Mouse (Mus musculus): Measurements from ENCODE around the gene Cd3e. TPM values are rescaled to one million over a fixed set of nuclear protein-coding genes. Genes with fewer than 3 reads are reported as not detected.

Cd3e gene
- polyA plus RNA-seq, 1 experiment from 2014 or later, result not detected

GRCm38 (mm10) chr9:45008342-45008741 lies 1.1 kb downstream of the Cd3e start:
- Histone ChIP-seq H3K9me3 (ENCODE audit: control insufficient read depth, low read length) (no peaks in the 10 kb centered on the region), H3K9ac (ENCODE audit: low read depth, low read length) (no peak overlapping the region), H3K27me3 (ENCODE audit: control insufficient read depth, insufficient read depth, low read length) (no peaks in the 10 kb centered on the region), H3K4me1 (replicated peaks; ENCODE audit: control insufficient read depth, insufficient read depth, low read length) (no peaks in the 10 kb centered on the region), H3K36me3 (ENCODE audit: control insufficient read depth, insufficient read depth, low read length) (no peaks in the 10 kb centered on the region), H3K27ac (ENCODE audit: low read depth, low read length) (no peak overlapping the region), H3K4me2 (replicated peaks; ENCODE audit: low read depth, low read length) (no peak overlapping the region), H3K4me3 (ENCODE audit: low read depth, low read length) (no peak overlapping the region)
- DNase-seq (ENCODE audit: low spot score) (no peak), ATAC-seq (ENCODE audit: low FRiP score) (no peak)
- WGBS, result 71% methylated on average over 4 of the region's 4 CpGs

GRCm38 (mm10) chr9:45007404-45007803 lies 2.0 kb downstream of the Cd3e start:
- Histone ChIP-seq H3K9me3 (ENCODE audit: control insufficient read depth, low read length) (no peaks in the 10 kb centered on the region), H3K36me3 (ENCODE audit: control insufficient read depth, insufficient read depth, low read length) (no peaks in the 10 kb centered on the region), H3K4me3 (ENCODE audit: low read depth, low read length) (no peak overlapping the region), H3K9ac (ENCODE audit: low read depth, low read length) (no peak overlapping the region), H3K4me2 (replicated peaks; ENCODE audit: low read depth, low read length) (no peak overlapping the region), H3K4me1 (replicated peaks; ENCODE audit: control insufficient read depth, insufficient read depth, low read length) (no peaks in the 10 kb centered on the region), H3K27me3 (ENCODE audit: control insufficient read depth, insufficient read depth, low read length) (no peaks in the 10 kb centered on the region), H3K27ac (ENCODE audit: low read depth, low read length) (no peak overlapping the region)
- ATAC-seq (ENCODE audit: low FRiP score), result no peak
- DNase-seq (ENCODE audit: low spot score), result no peak
- 76% methylated on average over 12 of the region's 12 CpGs for WGBS

- H3K4me2 ChIP-seq (replicated peaks; ENCODE audit: low read depth, low read length), result no peak overlapping the region
- H3K36me3 ChIP-seq (ENCODE audit: control insufficient read depth, insufficient read depth, low read length), result no peaks in the 10 kb centered on the region
- no peak overlapping the region for H3K9ac ChIP-seq (ENCODE audit: low read depth, low read length)
- H3K27me3 ChIP-seq (ENCODE audit: control insufficient read depth, insufficient read depth, low read length), result no peaks in the 10 kb centered on the region
- no peak overlapping the region for H3K4me3 ChIP-seq (ENCODE audit: low read depth, low read length)
- no peaks in the 10 kb centered on the region for H3K4me1 ChIP-seq (replicated peaks; ENCODE audit: control insufficient read depth, insufficient read depth, low read length)
- no peaks in the 10 kb centered on the region for H3K9me3 ChIP-seq (ENCODE audit: control insufficient read depth, low read length)
- DNase-seq (ENCODE audit: low spot score) (no peak), ATAC-seq (ENCODE audit: low FRiP score) (no peak)
- no peak overlapping the region for H3K27ac ChIP-seq (ENCODE audit: low read depth, low read length)
- WGBS, result 76% methylated on average over 3 of the region's 3 CpGs
Observed at GRCm38 (mm10) chr9:45000249-45000648, 9.2 kb downstream of the Cd3e start.

- WGBS, result 75% methylated on average over 5 of the region's 5 CpGs
Observed at GRCm38 (mm10) chr9:44999776-45000175, 9.7 kb downstream of the Cd3e start.

GRCm38 (mm10) chr9:44999171-44999570 lies 10.3 kb downstream of the Cd3e start:
- H3K9me3 ChIP-seq (ENCODE audit: control insufficient read depth, low read length), result no peaks in the 10 kb centered on the region
- 66% methylated on average over 6 of the region's 6 CpGs for WGBS
- H3K4me1 ChIP-seq (replicated peaks; ENCODE audit: control insufficient read depth, insufficient read depth, low read length), result no peaks in the 10 kb centered on the region
- H3K27ac ChIP-seq (ENCODE audit: low read depth, low read length), result no peak overlapping the region
- H3K27me3 ChIP-seq (ENCODE audit: control insufficient read depth, insufficient read depth, low read length), result no peaks in the 10 kb centered on the region
- no peak overlapping the region for H3K9ac ChIP-seq (ENCODE audit: low read depth, low read length)
- no peak overlapping the region for H3K4me2 ChIP-seq (replicated peaks; ENCODE audit: low read depth, low read length)
- DNase-seq (ENCODE audit: low spot score) (no peak), ATAC-seq (ENCODE audit: low FRiP score) (no peak)
- H3K4me3 ChIP-seq (ENCODE audit: low read depth, low read length), result no peak overlapping the region
- no peaks in the 10 kb centered on the region for H3K36me3 ChIP-seq (ENCODE audit: control insufficient read depth, insufficient read depth, low read length)

More at GRCm38 (mm10) chr9:44999776-45000175, 9.7 kb downstream of the Cd3e start:
- H3K27me3 ChIP-seq (ENCODE audit: control insufficient read depth, insufficient read depth, low read length), result no peaks in the 10 kb centered on the region
- no peaks in the 10 kb centered on the region for H3K36me3 ChIP-seq (ENCODE audit: control insufficient read depth, insufficient read depth, low read length)
- no peaks in the 10 kb centered on the region for H3K4me1 ChIP-seq (replicated peaks; ENCODE audit: control insufficient read depth, insufficient read depth, low read length)
- no peak overlapping the region for H3K27ac ChIP-seq (ENCODE audit: low read depth, low read length)
- H3K4me3 ChIP-seq (ENCODE audit: low read depth, low read length), result no peak overlapping the region
- H3K4me2 ChIP-seq (replicated peaks; ENCODE audit: low read depth, low read length), result no peak overlapping the region
- DNase-seq (ENCODE audit: low spot score) (no peak), ATAC-seq (ENCODE audit: low FRiP score) (no peak)
- no peaks in the 10 kb centered on the region for H3K9me3 ChIP-seq (ENCODE audit: control insufficient read depth, low read length)
- no peak overlapping the region for H3K9ac ChIP-seq (ENCODE audit: low read depth, low read length)

- no peaks in the 10 kb centered on the region for H3K27me3 ChIP-seq (ENCODE audit: control insufficient read depth, insufficient read depth, low read length)
- no peaks in the 10 kb centered on the region for H3K9me3 ChIP-seq (ENCODE audit: control insufficient read depth, low read length)
- H3K4me2 ChIP-seq (replicated peaks; ENCODE audit: low read depth, low read length), result no peak overlapping the region
- ATAC-seq (ENCODE audit: low FRiP score) (no peak), DNase-seq (ENCODE audit: low spot score) (no peak)
- no peak overlapping the region for H3K4me3 ChIP-seq (ENCODE audit: low read depth, low read length)
- no peak overlapping the region for H3K9ac ChIP-seq (ENCODE audit: low read depth, low read length)
- no peaks in the 10 kb centered on the region for H3K4me1 ChIP-seq (replicated peaks; ENCODE audit: control insufficient read depth, insufficient read depth, low read length)
- WGBS, result 81% methylated on average over 11 of the region's 11 CpGs
- no peaks in the 10 kb centered on the region for H3K36me3 ChIP-seq (ENCODE audit: control insufficient read depth, insufficient read depth, low read length)
- no peak overlapping the region for H3K27ac ChIP-seq (ENCODE audit: low read depth, low read length)
Observed at GRCm38 (mm10) chr9:44998138-44998537, 11.3 kb downstream of the Cd3e start.

GRCm38 (mm10) chr9:44996590-44996989 lies 12.8 kb downstream of the Cd3e start:
- H3K36me3 ChIP-seq (ENCODE audit: control insufficient read depth, insufficient read depth, low read length), result no peaks in the 10 kb centered on the region
- H3K9me3 ChIP-seq (ENCODE audit: control insufficient read depth, low read length), result no peaks in the 10 kb centered on the region
- no peak overlapping the region for H3K27ac ChIP-seq (ENCODE audit: low read depth, low read length)
- no peak overlapping the region for H3K4me3 ChIP-seq (ENCODE audit: low read depth, low read length)
- ATAC-seq (ENCODE audit: low FRiP score) (no peak), DNase-seq (ENCODE audit: low spot score) (no peak)
- H3K27me3 ChIP-seq (ENCODE audit: control insufficient read depth, insufficient read depth, low read length), result no peaks in the 10 kb centered on the region
- H3K4me2 ChIP-seq (replicated peaks; ENCODE audit: low read depth, low read length), result no peak overlapping the region
- no peaks in the 10 kb centered on the region for H3K4me1 ChIP-seq (replicated peaks; ENCODE audit: control insufficient read depth, insufficient read depth, low read length)
- no peak overlapping the region for H3K9ac ChIP-seq (ENCODE audit: low read depth, low read length)
- 90% methylated on average over 7 of the region's 7 CpGs for WGBS

GRCm38 (mm10) chr9:44994962-44995361 lies 14.5 kb downstream of the Cd3e start:
- no peak overlapping the region for H3K9ac ChIP-seq (ENCODE audit: low read depth, low read length)
- 82% methylated on average over 4 of the region's 4 CpGs for WGBS
- DNase-seq (ENCODE audit: low spot score), result no peak

GRCm38 (mm10) chr9:44993268-44993667 lies 16.2 kb downstream of the Cd3e start:
- no peak overlapping the region for H3K4me3 ChIP-seq (ENCODE audit: low read depth, low read length)
- no peaks in the 10 kb centered on the region for H3K4me1 ChIP-seq (replicated peaks; ENCODE audit: control insufficient read depth, insufficient read depth, low read length)
- ATAC-seq (ENCODE audit: low FRiP score) (no peak), DNase-seq (ENCODE audit: low spot score) (no peak)
- no peak overlapping the region for H3K27ac ChIP-seq (ENCODE audit: low read depth, low read length)
- no peaks in the 10 kb centered on the region for H3K27me3 ChIP-seq (ENCODE audit: control insufficient read depth, insufficient read depth, low read length)
- no peaks in the 10 kb centered on the region for H3K36me3 ChIP-seq (ENCODE audit: control insufficient read depth, insufficient read depth, low read length)
- WGBS, result 89% methylated on average over 2 of the region's 2 CpGs
- H3K9ac ChIP-seq (ENCODE audit: low read depth, low read length), result no peak overlapping the region
- no peaks in the 10 kb centered on the region for H3K9me3 ChIP-seq (ENCODE audit: control insufficient read depth, low read length)
- H3K4me2 ChIP-seq (replicated peaks; ENCODE audit: low read depth, low read length), result no peak overlapping the region

More at GRCm38 (mm10) chr9:44994962-44995361, 14.5 kb downstream of the Cd3e start:
- Histone ChIP-seq H3K36me3 (ENCODE audit: control insufficient read depth, insufficient read depth, low read length) (no peaks in the 10 kb centered on the region), H3K27ac (ENCODE audit: low read depth, low read length) (no peak overlapping the region), H3K4me1 (replicated peaks; ENCODE audit: control insufficient read depth, insufficient read depth, low read length) (no peaks in the 10 kb centered on the region), H3K9me3 (ENCODE audit: control insufficient read depth, low read length) (no peaks in the 10 kb centered on the region), H3K27me3 (ENCODE audit: control insufficient read depth, insufficient read depth, low read length) (no peaks in the 10 kb centered on the region), H3K4me2 (replicated peaks; ENCODE audit: low read depth, low read length) (no peak overlapping the region), H3K4me3 (ENCODE audit: low read depth, low read length) (no peak overlapping the region)
- no peak for ATAC-seq (ENCODE audit: low FRiP score)

Data from hindbrain, embryonic 11.5 days (tissue).